Mouse (Mus musculus): ENCODE data around the gene Atg10. TPM values are rescaled to one million over a fixed set of nuclear protein-coding genes. Genes with fewer than 3 reads are reported as not detected.

Gene Atg10
- polyA plus RNA-seq, 2 experiments, result 0.94 to 2.8 TPM

GRCm38 (mm10) chr13:91187378-91188234, 36.2 kb downstream of the Atg10 start:
- WGBS (ENCODE audit: insufficient replicate concordance), result 72% methylated on average over 13 of the region's 13 CpGs
- ATAC-seq (ENCODE audit: insufficient read depth) (no peak), DNase-seq (ENCODE audit: low read depth in 3 of 3, low spot score in 3 of 3) (no peak)
- TF ChIP-seq CTCF (IDR thresholded peaks at IDR 0.05; ENCODE audit: low read depth) (no peak), EP300 (IDR thresholded peaks at IDR 0.05; ENCODE audit: low read depth) (no peak)
- no peak overlapping the region for H3K27ac ChIP-seq
- H3K36me3 ChIP-seq (replicated peaks; ENCODE audit: control insufficient read depth, insufficient read depth, low read depth), result no peaks in the 10 kb centered on the region
- H3K4me2 ChIP-seq (ENCODE audit: low read depth), result no peak overlapping the region
- H3K4me3 ChIP-seq (ENCODE audit: insufficient read depth in 1 of 2, low read depth in 2 of 2, low read length in 2 of 2), result no peak overlapping the region
- H3K9me3 ChIP-seq (ENCODE audit: control insufficient read depth, low read length), result no peaks in the 10 kb centered on the region
- H3K4me1 ChIP-seq (replicated peaks; ENCODE audit: control insufficient read depth in 2 of 2, insufficient read depth in 2 of 2, low read length in 1 of 2), result peaks cover 0 to 13% of the 10 kb centered on the region in 2 experiments
- no peaks in the 10 kb centered on the region for H3K27me3 ChIP-seq (ENCODE audit: control insufficient read depth, insufficient read depth, low read length)
- H3K9ac ChIP-seq (replicated peaks), result no peak overlapping the region

GRCm38 (mm10) chr13:91185248-91185867, 38.4 kb downstream of the Atg10 start:
- peak; percentile 77 for ATAC-seq (ENCODE audit: insufficient read depth)
- peaks cover 0 to 13% of the 10 kb centered on the region in 2 experiments for H3K4me1 ChIP-seq (replicated peaks; ENCODE audit: control insufficient read depth in 2 of 2, insufficient read depth in 2 of 2, low read length in 1 of 2)
- TF ChIP-seq EP300 (IDR thresholded peaks at IDR 0.05; ENCODE audit: low read depth) (peak; percentile 47; the same call in 1 of the 2 replicates), CTCF (IDR thresholded peaks at IDR 0.05; ENCODE audit: low read depth) (no peak)
- H3K27ac ChIP-seq, result no peak overlapping the region
- no peak for DNase-seq (ENCODE audit: low read depth in 3 of 3, low spot score in 3 of 3)
- H3K27me3 ChIP-seq (ENCODE audit: control insufficient read depth, insufficient read depth, low read length), result no peaks in the 10 kb centered on the region
- H3K4me3 ChIP-seq (ENCODE audit: insufficient read depth in 1 of 2, low read depth in 2 of 2, low read length in 2 of 2), result no peak overlapping the region
- H3K4me2 ChIP-seq (ENCODE audit: low read depth), result no peak overlapping the region
- WGBS (ENCODE audit: insufficient replicate concordance), result 33% methylated on average over 3 of the region's 3 CpGs
- H3K9ac ChIP-seq (replicated peaks), result no peak overlapping the region
- H3K9me3 ChIP-seq (ENCODE audit: control insufficient read depth, low read length), result no peaks in the 10 kb centered on the region
- no peaks in the 10 kb centered on the region for H3K36me3 ChIP-seq (replicated peaks; ENCODE audit: control insufficient read depth, insufficient read depth, low read depth)

DNA sequence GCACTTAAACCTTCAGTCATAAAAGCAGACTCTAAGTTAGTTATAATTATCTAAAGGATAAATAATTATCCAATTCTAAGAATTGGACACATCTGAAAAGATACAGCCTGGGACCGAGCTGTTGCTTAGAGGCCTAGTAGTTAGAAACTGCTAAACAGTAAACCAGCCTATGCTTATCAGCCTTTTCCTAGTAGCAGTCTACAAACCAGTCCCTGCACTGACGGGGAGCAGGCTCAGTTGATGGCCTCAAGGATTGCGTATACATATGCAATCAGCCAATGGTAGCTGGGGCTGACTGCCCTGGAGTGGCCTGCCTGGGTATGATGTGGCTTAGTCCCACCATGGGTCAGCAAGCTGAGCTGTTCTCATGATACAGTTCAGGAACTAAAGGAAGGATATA, 39.5 kb downstream of the Atg10 start:
- ATAC-seq (ENCODE audit: insufficient read depth) (peak; percentile 79), DNase-seq (ENCODE audit: low read depth in 3 of 3, low spot score in 3 of 3) (peak in 1 of 3 experiments; percentile 19)
- Histone ChIP-seq H3K27me3 (ENCODE audit: control insufficient read depth, insufficient read depth, low read length) (no peaks in the 10 kb centered on the region), H3K27ac (no peak overlapping the region), H3K9me3 (ENCODE audit: control insufficient read depth, low read length) (no peaks in the 10 kb centered on the region), H3K4me3 (ENCODE audit: insufficient read depth in 1 of 2, low read depth in 2 of 2, low read length in 2 of 2) (no peak overlapping the region), H3K4me1 (replicated peaks; ENCODE audit: control insufficient read depth in 2 of 2, insufficient read depth in 2 of 2, low read length in 1 of 2) (peaks cover 0 to 16% of the 10 kb centered on the region in 2 experiments), H3K36me3 (replicated peaks; ENCODE audit: control insufficient read depth, insufficient read depth, low read depth) (no peaks in the 10 kb centered on the region), H3K9ac (replicated peaks) (no peak overlapping the region), H3K4me2 (ENCODE audit: low read depth) (no peak overlapping the region)
- TF ChIP-seq CTCF (IDR thresholded peaks at IDR 0.05; ENCODE audit: low read depth), result no peak
- TF ChIP-seq EP300 (IDR thresholded peaks at IDR 0.05; ENCODE audit: low read depth), result 0 out of 2 replicates have a peak, but pooled peaks have one; percentile 14
- 25% methylated on average over 3 of the region's 3 CpGs for WGBS (ENCODE audit: insufficient replicate concordance)

DNA sequence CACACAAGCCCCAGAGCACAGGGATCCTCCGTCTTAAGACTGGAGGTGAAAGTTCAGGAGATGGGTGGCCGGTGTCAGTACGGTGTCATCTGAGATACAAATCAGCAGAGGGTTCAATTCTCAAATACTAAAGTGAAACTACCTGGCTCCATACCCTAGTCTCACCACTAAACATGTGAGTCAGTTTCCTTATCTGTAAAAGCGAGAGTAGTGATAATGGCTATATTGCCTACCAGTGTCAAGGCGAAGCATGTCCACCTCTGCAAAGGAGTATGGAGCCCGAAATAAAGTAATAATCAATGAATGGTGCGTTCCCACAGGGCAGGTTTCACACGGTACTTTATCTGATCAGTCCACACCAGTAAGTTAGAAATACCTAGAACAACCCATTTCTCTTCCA, 43.4 kb downstream of the Atg10 start:
- WGBS (ENCODE audit: insufficient replicate concordance), result 47% methylated on average over 8 of the region's 8 CpGs
- no peak for ATAC-seq (ENCODE audit: insufficient read depth)
- Histone ChIP-seq H3K4me1 (replicated peaks; ENCODE audit: control insufficient read depth in 2 of 2, insufficient read depth in 2 of 2, low read length in 1 of 2) (peaks cover 0 to 13% of the 10 kb centered on the region in 2 experiments; a peak in 3 of 4 replicates), H3K4me3 (ENCODE audit: insufficient read depth in 1 of 2, low read depth in 2 of 2, low read length in 2 of 2) (no peak overlapping the region), H3K36me3 (replicated peaks; ENCODE audit: control insufficient read depth, insufficient read depth, low read depth) (no peaks in the 10 kb centered on the region), H3K9me3 (ENCODE audit: control insufficient read depth, low read length) (no peaks in the 10 kb centered on the region), H3K27me3 (ENCODE audit: control insufficient read depth, insufficient read depth, low read length) (no peaks in the 10 kb centered on the region), H3K9ac (replicated peaks) (no peak overlapping the region), H3K4me2 (ENCODE audit: low read depth) (no peak overlapping the region; the same call in 1 of the 2 replicates), H3K27ac (no peak overlapping the region)
- TF ChIP-seq CTCF (IDR thresholded peaks at IDR 0.05; ENCODE audit: low read depth) (no peak), EP300 (IDR thresholded peaks at IDR 0.05; ENCODE audit: low read depth) (no peak)
- DNase-seq (ENCODE audit: low read depth in 3 of 3, low spot score in 3 of 3), result no peak
